Mouse (Mus musculus) testis, adult 2 months (tissue): ENCODE results near the gene Taz. TPM values are rescaled to one million over a fixed set of nuclear protein-coding genes. Genes with fewer than 3 reads are reported as not detected.
A peak's percentile ranks its signal among the peaks of the same experiment; 100 is the strongest.

ENCODE experiments used
- H3K27ac ChIP-seq: fragments of 200-500 bp; 2 replicates; pipeline ENCODE4 v1.5.1; 2012; ENCODE audit warnings: low read depth, low read length; ENCODE audit not compliant: control insufficient read depth, insufficient read depth
- H3K27me3 ChIP-seq: fragments of 200-500 bp; 2 replicates; pipeline ENCODE4 v1.6.1; 2012; ENCODE audit warnings: mild to moderate bottlenecking, low read length, moderate library complexity; ENCODE audit not compliant: control insufficient read depth, insufficient read depth
- H3K36me3 ChIP-seq: fragments of 200-500 bp; 2 replicates; pipeline ENCODE4 v1.6.1; 2012; ENCODE audit warnings: mild to moderate bottlenecking, low read length; ENCODE audit not compliant: control insufficient read depth, insufficient read depth
- H3K4me1 ChIP-seq: fragments of 200-500 bp; 2 replicates; pipeline ENCODE4 v1.6.1; 2012; ENCODE audit warnings: low read length; ENCODE audit not compliant: control insufficient read depth, insufficient read depth
- H3K4me3 ChIP-seq: fragments of 200-500 bp; 2 replicates; pipeline ENCODE4 v1.5.1; 2012; ENCODE audit warnings: low read depth, mild to moderate bottlenecking, low read length, moderate library complexity, mixed read lengths; ENCODE audit not compliant: control insufficient read depth
- CTCF ChIP-seq: fragments of 200-500 bp; IDR thresholded peaks from 2 replicates; pipeline ENCODE4 v1.5.1; 2012; ENCODE audit warnings: low read depth, mild to moderate bottlenecking, inconsistent platforms, low read length, moderate library complexity; ENCODE audit not compliant: control insufficient read depth, insufficient read depth, insufficient replicate concordance
- POLR2A ChIP-seq: fragments of 200-500 bp; IDR thresholded peaks from 2 replicates; pipeline ENCODE4 v1.6.1; 2012; ENCODE audit warnings: low read depth, mild to moderate bottlenecking, inconsistent platforms, low read length, moderate library complexity; ENCODE audit not compliant: control insufficient read depth
- polyA plus RNA-seq: library from polyadenylated mRNA; depleted of rRNA; stranded (reverse); fragments of >200 nt; gene quantifications from 2 replicates; pipeline ENCODE4 v1.2.3, GENCODE M21; 2012; rRNA removed

The Taz gene
- polyA plus RNA-seq, 1 experiment, result 20.0 TPM

- peak within 1 kb of the TSS; percentile 91 for H3K27ac ChIP-seq
- H3K36me3 ChIP-seq, result no peaks in the 10 kb centered on the region
- peak within 1 kb of the TSS; percentile 92 for H3K4me3 ChIP-seq
- TF ChIP-seq POLR2A (peak; percentile 51; the same call in 1 of the 2 replicates), CTCF (no peak)
- H3K4me1 ChIP-seq, result peaks cover 3% of the 10 kb centered on the region; the same call in 1 of the 2 replicates
- H3K27me3 ChIP-seq, result no peaks in the 10 kb centered on the region
Observed at GRCm38 (mm10) chrX:74304867-74305700, 23.4 kb downstream of the Taz start, which contains the start of gene Gdi1. Gene Gdi1 (plus strand): TSS chrX:74304998.

DNA sequence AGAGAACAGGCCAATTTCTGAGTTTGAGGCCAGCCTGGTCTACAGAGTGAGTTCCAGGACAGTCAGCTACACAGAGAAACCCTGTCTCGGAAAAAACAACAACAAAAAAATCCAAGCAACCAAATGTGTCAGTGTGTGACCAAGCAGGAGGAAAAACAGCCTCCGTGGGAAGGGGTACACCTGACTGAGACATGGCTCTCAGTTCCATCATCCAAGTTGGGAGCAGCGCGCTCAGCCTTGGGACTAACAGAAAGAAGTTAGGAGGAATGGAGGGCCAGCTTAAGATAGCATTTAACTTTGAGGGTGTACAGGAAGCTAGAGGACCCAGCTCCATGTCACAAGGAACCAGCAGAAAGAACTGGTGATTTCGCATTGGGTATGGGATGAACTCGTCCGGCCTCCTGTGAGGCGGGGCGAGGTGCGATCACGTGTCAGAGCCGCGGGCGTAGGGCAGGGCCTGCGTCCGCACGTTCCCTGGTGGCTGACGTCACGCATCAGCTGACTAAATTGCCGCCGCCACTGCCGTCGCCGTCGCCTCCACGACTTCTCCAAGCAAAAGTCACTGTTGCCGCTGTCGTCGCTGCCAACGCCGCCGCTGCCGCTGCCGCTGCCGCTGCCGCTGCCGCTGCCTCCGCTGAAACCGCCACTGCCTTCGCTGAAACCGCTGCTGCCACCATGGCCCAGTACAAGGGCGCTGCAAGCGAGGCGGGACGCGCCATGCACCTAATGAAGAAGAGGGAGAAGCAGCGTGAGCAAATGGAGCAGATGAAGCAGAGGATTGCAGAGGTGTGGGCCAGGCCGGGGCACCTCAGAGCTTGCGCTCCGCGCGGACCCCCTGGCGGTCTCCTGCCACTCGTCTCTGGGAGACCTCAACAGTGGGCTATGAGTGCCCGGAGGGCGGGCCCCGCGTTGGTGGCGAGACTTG lies 31.1 kb downstream of the Taz start, which contains the start of gene Fam50a:
Gene Fam50a (plus strand): TSS at position 494 of the 925 bp plus-strand sequence.
- Histone ChIP-seq H3K27ac (peak within 1 kb of the TSS; percentile 55), H3K36me3 (no peaks in the 10 kb centered on the region), H3K4me3 (peak within 1 kb of the TSS; percentile 89), H3K27me3 (no peaks in the 10 kb centered on the region), H3K4me1 (no peaks in the 10 kb centered on the region)
- TF ChIP-seq POLR2A, result peak; percentile 47; the same call in 1 of the 2 replicates
- TF ChIP-seq CTCF, result no peak

- H3K27ac ChIP-seq, result no peak within 1 kb of the TSS; the same call in 1 of the 2 replicates
- TF ChIP-seq CTCF (no peak), POLR2A (no peak)
- H3K36me3 ChIP-seq, result no peaks in the 10 kb centered on the region
- peaks cover 3% of the 10 kb centered on the region; the same call in 1 of the 2 replicates for H3K4me1 ChIP-seq
- H3K4me3 ChIP-seq, result peak within 1 kb of the TSS; percentile 67
- H3K27me3 ChIP-seq, result no peaks in the 10 kb centered on the region
Observed at GRCm38 (mm10) chrX:74328725-74329161, 47.0 kb downstream of the Taz start, which contains the start of gene Plxna3. Gene Plxna3 (plus strand): TSS chrX:74329066.

GRCm38 (mm10) chrX:74329215-74329671 lies 47.5 kb downstream of the Taz start:
- H3K36me3 ChIP-seq, result no peaks in the 10 kb centered on the region
- H3K27me3 ChIP-seq, result no peaks in the 10 kb centered on the region
- TF ChIP-seq CTCF, result no peak
- TF ChIP-seq POLR2A, result no peak
- H3K4me3 ChIP-seq, result peak overlapping the region; percentile 64
- no peak overlapping the region; the same call in 1 of the 2 replicates for H3K27ac ChIP-seq
- H3K4me1 ChIP-seq, result peaks cover 3% of the 10 kb centered on the region; the same call in 1 of the 2 replicates

- no peak for TF ChIP-seq CTCF
- TF ChIP-seq POLR2A, result no peak
- no peaks in the 10 kb centered on the region for H3K36me3 ChIP-seq
- no peak overlapping the region for H3K4me3 ChIP-seq
- H3K27ac ChIP-seq, result no peak overlapping the region
- H3K27me3 ChIP-seq, result no peaks in the 10 kb centered on the region
- peaks cover 3% of the 10 kb centered on the region; the same call in 1 of the 2 replicates for H3K4me1 ChIP-seq
Observed at GRCm38 (mm10) chrX:74330166-74330930, 48.6 kb downstream of the Taz start.

Other genes starting within 250 kb of the Taz start
- not detected in 2 replicates for gene Opn1mw, start 154.4 kb upstream of the Taz start, polyA plus RNA-seq
- 0.74 and 0.76 TPM in 2 replicates for gene Mecp2, start 146.5 kb upstream of the Taz start, polyA plus RNA-seq
- gene Tex28, start 114.1 kb upstream of the Taz start, polyA plus RNA-seq, result 1.2 and 1.7 TPM in 2 replicates
- gene Tktl1, start 104.7 kb upstream of the Taz start, polyA plus RNA-seq, result 5.6 and 6.8 TPM in 2 replicates
- 49.6 and 96.4 TPM in 2 replicates for gene Flna, start 32.1 kb upstream of the Taz start, polyA plus RNA-seq
- 29.9 and 33.6 TPM in 2 replicates for gene Emd, start 27.2 kb upstream of the Taz start, polyA plus RNA-seq
- 85.8 and 143 TPM in 2 replicates for gene Rpl10, start 11.1 kb upstream of the Taz start, polyA plus RNA-seq
- 1.7 and 1.8 TPM in 2 replicates for gene Dnase1l1, start 425 bp downstream of the Taz start, polyA plus RNA-seq
- gene Atp6ap1, start 15.2 kb downstream of the Taz start, polyA plus RNA-seq, result 40.3 and 41.6 TPM in 2 replicates
- gene Gdi1, start 23.1 kb downstream of the Taz start, polyA plus RNA-seq, result 18.0 and 19.7 TPM in 2 replicates
- gene Fam50a, start 31.1 kb downstream of the Taz start, polyA plus RNA-seq, result 1.4 and 1.9 TPM in 2 replicates
- gene Plxna3, start 47.2 kb downstream of the Taz start, polyA plus RNA-seq, result 1.9 and 2.1 TPM in 2 replicates
- gene Lage3, start 71.7 kb downstream of the Taz start, polyA plus RNA-seq, result 7.0 and 7.3 TPM in 2 replicates
- gene Ubl4a, start 91.3 kb downstream of the Taz start, polyA plus RNA-seq, result 11.5 and 13.2 TPM in 2 replicates
- gene Slc10a3, start 91.4 kb downstream of the Taz start, polyA plus RNA-seq, result 6.2 and 9.0 TPM in 2 replicates
- gene Fam3a, start 111.4 kb downstream of the Taz start, polyA plus RNA-seq, result 5.6 and 6.5 TPM in 2 replicates
- gene Ikbkg, start 111.4 kb downstream of the Taz start, polyA plus RNA-seq, result 2.1 and 2.9 TPM in 2 replicates
- 6.9 and 7.7 TPM in 2 replicates for gene G6pdx, start 147.3 kb downstream of the Taz start, polyA plus RNA-seq
- gene Gm6880, start 199.5 kb downstream of the Taz start, polyA plus RNA-seq, result 26.3 and 26.6 TPM in 2 replicates